Mouse (Mus musculus): ENCODE results near the gene Atxn1.

Atxn1 gene

GRCm38 (mm10) chr13:45863779-45864178 lies 101.0 kb downstream of the Atxn1 start:
- ChIA-PET POLR2A (interaction anchor here in 1 of 4 experiments (1.8 kb wide), 1 partner anchor 9 kb away, joined by 4 read pairs; no protein-coding TSS in a partner anchor), CTCF (no interaction called here)

GRCm38 (mm10) chr13:45861885-45862605 lies 102.8 kb downstream of the Atxn1 start:
- ChIA-PET CTCF (interaction anchor here in 1 of 4 experiments (0.6 kb wide), 1 partner anchor 9 kb away, joined by 3 read pairs; no protein-coding TSS in a partner anchor), POLR2A (no interaction called here)

- POLR2A ChIA-PET = no interaction called here
- CTCF ChIA-PET = no interaction called here
Observed at GRCm38 (mm10) chr13:45861098-45861580, 103.7 kb downstream of the Atxn1 start.

- ChIA-PET POLR2A (no interaction called here), CTCF (no interaction called here)
Observed at GRCm38 (mm10) chr13:45859081-45859709, 105.6 kb downstream of the Atxn1 start.

- ChIA-PET POLR2A (interaction anchor here in 1 of 4 experiments (0.6 kb wide), 1 partner anchor 419 kb away, joined by 3 read pairs; no protein-coding TSS in a partner anchor), CTCF (no interaction called here)
Observed at GRCm38 (mm10) chr13:45857416-45857815, 107.4 kb downstream of the Atxn1 start.

GRCm38 (mm10) chr13:45854531-45854930 lies 110.3 kb downstream of the Atxn1 start:
- CTCF ChIA-PET = no interaction called here
- POLR2A ChIA-PET = interaction anchor here in 1 of 4 experiments (1.0 kb wide), 1 partner anchor 24 kb away, joined by 6 read pairs; no protein-coding TSS in a partner anchor

GRCm38 (mm10) chr13:45853691-45854090 lies 111.1 kb downstream of the Atxn1 start:
- ChIA-PET POLR2A (interaction anchor here in 1 of 4 experiments (1.0 kb wide), 1 partner anchor 25 kb away, joined by 6 read pairs; no protein-coding TSS in a partner anchor), CTCF (interaction anchor here in 2 of 4 experiments (0.6 to 0.7 kb wide), 2 partner anchors 9 to 83 kb away, joined by 3 read pairs; no protein-coding TSS in a partner anchor)

- ChIA-PET CTCF (no interaction called here), POLR2A (no interaction called here)
Observed at GRCm38 (mm10) chr13:45852288-45852687, 112.5 kb downstream of the Atxn1 start.

GRCm38 (mm10) chr13:45851746-45852145 lies 113.1 kb downstream of the Atxn1 start:
- ChIA-PET CTCF (no interaction called here), POLR2A (no interaction called here)

DNA sequence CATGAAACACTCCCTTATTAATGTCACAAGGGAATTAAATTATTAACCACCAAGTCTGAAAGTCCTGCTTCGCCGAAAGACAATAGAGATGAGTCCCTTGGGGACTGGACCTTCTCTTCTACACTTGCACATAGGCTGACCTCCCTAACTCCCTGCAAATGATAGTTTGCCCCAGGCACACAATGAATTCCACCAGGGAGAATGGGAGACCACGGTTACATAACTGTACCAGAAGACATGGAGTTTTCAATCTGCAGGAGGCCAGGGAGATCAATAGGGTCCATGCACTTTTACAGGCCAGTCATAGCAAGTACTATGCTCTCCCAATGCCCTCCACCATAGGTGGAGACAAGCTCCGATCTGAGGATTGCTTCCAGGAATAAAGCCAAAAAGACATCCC lies 113.7 kb downstream of the Atxn1 start:
- POLR2A ChIA-PET = no interaction called here
- CTCF ChIA-PET = no interaction called here

GRCm38 (mm10) chr13:45850181-45850974 lies 114.4 kb downstream of the Atxn1 start:
- ChIA-PET POLR2A (no interaction called here), CTCF (no interaction called here)

GRCm38 (mm10) chr13:45849145-45850023 lies 115.4 kb downstream of the Atxn1 start:
- CTCF ChIA-PET = no interaction called here
- POLR2A ChIA-PET = no interaction called here

DNA sequence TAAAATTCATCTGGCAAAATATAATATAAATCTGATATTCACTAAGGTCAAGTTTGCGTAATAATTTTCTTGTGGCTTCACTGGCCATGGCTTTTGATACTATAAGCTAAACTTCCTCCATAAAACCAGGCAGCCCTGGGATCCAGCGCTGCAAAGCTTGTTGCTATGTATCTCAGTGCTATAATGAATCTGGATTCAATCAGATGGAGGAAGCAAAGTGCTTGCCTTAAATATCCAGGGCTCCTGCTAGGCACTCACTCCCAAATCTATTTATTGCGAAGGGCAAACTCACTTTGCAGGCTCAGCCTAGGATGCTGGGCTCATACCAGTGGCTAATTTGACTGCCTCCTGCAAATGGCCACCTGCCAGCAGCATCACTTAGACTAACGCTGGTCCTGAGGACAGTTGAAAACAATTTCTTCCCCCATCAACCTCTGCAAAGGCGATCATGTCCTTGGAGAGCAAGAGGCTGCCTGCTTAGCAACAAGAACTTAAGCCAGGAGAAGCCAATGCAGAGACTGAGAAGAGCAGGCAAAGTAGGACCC lies 122.2 kb downstream of the Atxn1 start:
- POLR2A ChIA-PET = interaction anchor here in 1 of 4 experiments (1.6 kb wide), 1 partner anchor 12 kb away, joined by 6 read pairs; no protein-coding TSS in a partner anchor

DNA sequence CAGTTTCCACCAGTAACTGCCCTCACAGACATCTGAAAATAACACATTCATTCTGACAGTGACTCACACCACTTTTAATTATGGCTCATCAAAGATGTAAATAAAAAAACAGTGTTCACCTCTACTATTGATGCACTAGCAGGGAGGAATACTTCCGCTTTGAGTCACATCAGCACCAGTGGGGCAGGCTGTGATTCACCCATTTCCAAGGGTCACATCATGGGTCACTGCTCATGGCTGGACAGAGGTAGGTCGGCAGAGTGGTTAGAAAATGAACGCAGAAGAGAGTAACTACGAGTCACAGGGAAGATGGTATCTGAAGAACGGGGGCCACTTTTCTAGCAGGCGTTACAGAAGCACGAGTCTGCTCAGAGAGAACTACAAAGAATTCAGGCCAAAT lies 124.9 kb downstream of the Atxn1 start:
- CTCF ChIA-PET = no interaction called here

More for the DNA sequence above, 122.2 kb downstream of the Atxn1 start:
- CTCF ChIA-PET = no interaction called here

DNA sequence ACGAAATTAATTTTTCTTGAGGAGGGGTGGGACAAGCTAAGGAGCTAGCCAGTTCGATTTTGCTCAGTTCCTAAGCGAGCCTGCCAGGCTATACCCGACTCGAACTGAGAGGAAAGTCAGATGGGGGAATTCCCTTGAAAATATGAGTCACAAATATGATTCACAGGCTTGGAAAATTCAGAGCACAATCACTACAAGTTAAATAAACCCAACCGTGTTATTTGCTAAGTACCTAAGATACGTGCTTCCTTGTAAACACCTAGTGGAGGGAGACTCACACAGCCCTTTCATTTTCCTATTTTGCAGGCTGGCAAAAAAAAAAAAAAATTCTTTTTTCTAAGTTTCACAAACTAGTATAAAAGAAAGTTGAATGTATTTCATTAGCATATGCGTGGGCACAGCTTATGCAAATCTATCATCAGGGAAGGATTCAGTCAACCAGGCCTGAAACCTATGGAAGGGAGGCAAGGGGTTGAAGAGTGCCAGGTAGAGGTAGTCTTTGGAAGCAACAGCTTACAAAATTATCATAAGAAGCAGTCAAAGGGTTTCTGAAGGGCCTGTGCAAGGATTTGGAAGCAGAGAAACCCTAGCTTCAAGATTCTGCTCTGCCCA lies 127.1 kb downstream of the Atxn1 start:
- POLR2A ChIA-PET = no interaction called here

More for the DNA sequence above, 124.9 kb downstream of the Atxn1 start:
- POLR2A ChIA-PET = interaction anchor here in 1 of 4 experiments (0.8 kb wide), 1 partner anchor 307 kb away, joined by 3 read pairs; no protein-coding TSS in a partner anchor

DNA sequence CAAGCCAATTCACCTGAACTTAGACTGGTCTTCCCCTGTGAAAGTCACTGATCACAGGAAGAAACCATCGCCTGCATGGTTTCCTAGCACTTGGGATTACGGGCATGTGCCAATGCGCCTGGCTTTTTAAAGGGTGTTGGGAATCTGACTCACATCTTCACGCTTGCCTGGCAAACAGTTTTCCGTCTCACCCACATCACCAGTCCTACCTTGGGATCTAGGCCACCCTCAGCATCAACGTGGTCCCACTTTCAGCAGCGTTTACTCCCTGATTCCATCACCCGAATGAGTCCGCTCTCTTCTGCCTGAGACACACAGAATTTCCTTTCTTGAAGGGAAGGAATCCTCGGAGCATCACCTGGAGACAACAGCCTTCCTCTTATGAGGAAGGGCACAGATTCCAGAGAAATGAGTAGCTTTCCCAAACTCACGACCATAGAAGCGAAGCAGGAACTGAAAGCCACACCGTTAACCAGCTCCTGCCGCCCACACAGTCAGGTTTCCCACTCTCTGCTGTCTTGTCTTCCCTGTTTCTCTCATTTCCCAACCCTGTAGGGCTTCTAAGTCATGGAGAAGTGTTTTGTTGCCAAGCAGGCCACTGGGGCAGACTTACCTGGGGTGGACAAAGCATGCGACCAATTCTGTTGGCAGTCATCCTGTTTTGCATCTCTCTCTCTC lies 128.3 kb downstream of the Atxn1 start:
- CTCF ChIA-PET = no interaction called here
- POLR2A ChIA-PET = interaction anchor here in 1 of 4 experiments (0.7 kb wide), 1 partner anchor 59 kb away, joined by 4 read pairs; no protein-coding TSS in a partner anchor

More for the DNA sequence above, 127.1 kb downstream of the Atxn1 start:
- CTCF ChIA-PET = no interaction called here

GRCm38 (mm10) chr13:45834300-45834699 lies 130.5 kb downstream of the Atxn1 start:
- CTCF ChIA-PET = interaction anchor here (0.6 to 2.1 kb wide), 11 partner anchors 10 to 527 kb away, joined by 3 to 11 read pairs (median 3); no protein-coding TSS in a partner anchor
- POLR2A ChIA-PET = interaction anchor here in 1 of 4 experiments (0.6 kb wide), 2 partner anchors 9 to 72 kb away, joined by 3 to 4 read pairs; no protein-coding TSS in a partner anchor

All from embryonic stem cell, embryonic (primary cell).